Mouse (Mus musculus) heart, embryonic 11.5 days (tissue): ENCODE data around the gene Btn2a2. TPM values are rescaled to one million over a fixed set of nuclear protein-coding genes. Genes with fewer than 3 reads are reported as not detected.

Experiments used
- ATAC-seq: fragments of 200-750 bp; cut with Nextera tagmentation; replicated peaks from 2 replicates; pipeline ENCODE4 v1.8.0; 2017; ENCODE audit warnings: moderate library complexity; ENCODE audit not compliant: insufficient number of reproducible peaks, low FRiP score, low TSS enrichment
- H3K27ac ChIP-seq: fragments of 300-500 bp; sonication (generic); 2 replicates; pipeline ENCODE4 v1.5.1; 2014; ENCODE audit warnings: mild to moderate bottlenecking, low read depth, low read length
- H3K27me3 ChIP-seq: fragments of 300-500 bp; sonication (generic); 2 replicates; pipeline ENCODE4 v1.6.1; 2014; ENCODE audit warnings: mild to moderate bottlenecking, low read length, mixed read lengths; ENCODE audit not compliant: control insufficient read depth, insufficient read depth
- H3K36me3 ChIP-seq: fragments of 300-500 bp; sonication (generic); 2 replicates; pipeline ENCODE4 v1.6.1; 2014; ENCODE audit warnings: mild to moderate bottlenecking, low read length, moderate library complexity, mixed read lengths; ENCODE audit not compliant: control insufficient read depth, insufficient read depth
- H3K4me1 ChIP-seq: fragments of 300-500 bp; sonication (generic); 2 replicates; pipeline ENCODE4 v1.6.1; 2014; ENCODE audit warnings: low read length; ENCODE audit not compliant: control insufficient read depth, insufficient read depth
- H3K4me2 ChIP-seq: fragments of 300-500 bp; sonication (generic); 2 replicates; pipeline ENCODE4 v1.6.1; 2014; ENCODE audit warnings: mild to moderate bottlenecking, moderate library complexity
- H3K4me3 ChIP-seq: fragments of 300-500 bp; sonication (generic); 2 replicates; pipeline ENCODE4 v1.5.1; 2014; ENCODE audit warnings: low read depth, low read length
- H3K9ac ChIP-seq: fragments of 300-500 bp; sonication (generic); 2 replicates; pipeline ENCODE4 v1.6.1; 2014; ENCODE audit warnings: mild to moderate bottlenecking, low read depth, low read length, moderate library complexity
- H3K9me3 ChIP-seq: fragments of 300-500 bp; sonication (generic); replicated peaks from 2 replicates; pipeline ENCODE4 v1.6.1; 2016; ENCODE audit warnings: low read length; ENCODE audit not compliant: control insufficient read depth
- WGBS: fragments of 180-500 bp; shearing (Covaris S2); extraction: QIAGEN DNeasy Blood & Tissue Kit; methylation state at CpG from one replicate; pipeline ENCODE4 v1.1.7; 2014; ENCODE audit not compliant: insufficient replicate concordance; 5-methylcytosine and 5-hydroxymethylcytosine counted together
- polyA plus RNA-seq: library from polyadenylated mRNA; unstranded; fragments of >200 nt; fragmentation: Nextera tagmentation; extraction: Ambion mirVana; gene quantifications from 2 replicates; pipeline ENCODE4 v1.2.1, GENCODE M21; 2014

Btn2a2 gene
- polyA plus RNA-seq, 1 experiment from 2014 or later, result 0.59 TPM

DNA sequence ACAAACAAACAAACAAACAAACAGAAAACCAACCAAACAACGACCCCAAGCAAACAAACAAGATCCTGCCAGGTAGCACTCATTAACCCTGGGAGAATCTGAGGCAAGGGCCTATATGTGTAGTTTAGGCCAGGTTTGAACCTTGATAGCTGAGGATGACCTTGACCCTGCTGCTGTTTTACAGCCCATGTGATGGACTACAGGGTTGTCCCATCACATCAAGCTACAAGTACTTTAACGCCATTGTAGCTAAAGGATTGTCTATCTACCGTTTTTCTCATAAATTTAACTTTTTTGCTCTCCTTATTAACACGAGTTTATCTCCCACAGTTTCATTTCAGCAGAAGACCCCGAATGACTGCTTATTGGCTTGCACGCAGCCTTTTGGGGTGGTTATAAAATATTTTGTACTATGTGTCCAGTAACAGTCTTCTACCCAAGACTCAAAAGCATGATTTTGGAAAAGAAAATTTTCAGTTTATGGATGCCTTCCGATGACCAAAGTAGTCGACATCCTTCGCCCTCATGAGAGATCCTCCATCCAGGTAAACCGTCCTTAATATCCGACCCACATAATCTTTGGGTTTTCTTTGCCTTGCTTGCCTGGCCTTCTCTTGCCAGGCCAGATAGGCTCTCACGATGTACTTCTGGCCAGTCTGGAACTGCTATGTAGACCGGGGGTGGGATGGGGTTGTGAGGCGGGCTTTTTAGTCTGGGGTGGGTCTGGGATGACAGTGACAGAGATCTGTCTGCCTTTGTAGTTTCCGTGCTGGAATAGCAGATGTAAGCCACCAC, 27.4 kb upstream of the Btn2a2 start:
- H3K27ac ChIP-seq, result no peak overlapping the region
- H3K9me3 ChIP-seq, result no peaks in the 10 kb centered on the region
- H3K27me3 ChIP-seq, result no peaks in the 10 kb centered on the region
- peak overlapping the region; percentile 91 for H3K4me2 ChIP-seq
- ATAC-seq, result no peak
- H3K36me3 ChIP-seq, result no peaks in the 10 kb centered on the region
- 47% methylated on average over 15 of the region's 15 CpGs for WGBS
- H3K4me3 ChIP-seq, result peak overlapping the region; percentile 47
- H3K4me1 ChIP-seq, result no peaks in the 10 kb centered on the region
- H3K9ac ChIP-seq, result peak overlapping the region; percentile 59; the same call in 1 of the 2 replicates

DNA sequence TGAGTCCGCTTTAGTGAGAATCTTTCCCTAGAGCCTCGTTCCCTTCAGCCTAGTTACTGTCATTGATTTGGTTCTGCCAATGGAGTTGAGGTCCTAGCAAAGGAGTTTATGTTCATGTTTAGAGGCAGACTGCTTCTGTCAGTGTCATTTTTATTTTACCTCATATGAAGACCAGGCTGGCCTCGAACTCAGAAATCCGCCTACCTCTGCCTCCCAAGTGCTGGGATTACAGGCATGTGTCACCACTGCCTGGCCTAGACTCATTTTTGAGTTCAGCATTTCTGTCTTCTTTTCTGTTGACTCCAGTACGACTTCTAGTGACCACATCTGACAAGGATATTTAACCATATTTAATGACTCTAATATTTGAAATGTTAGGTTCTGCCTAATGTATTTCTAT, 26.6 kb upstream of the Btn2a2 start:
- Histone ChIP-seq H3K27me3 (no peaks in the 10 kb centered on the region), H3K9me3 (no peaks in the 10 kb centered on the region), H3K4me2 (no peak overlapping the region), H3K4me1 (peaks cover 3% of the 10 kb centered on the region; the same call in 1 of the 2 replicates), H3K4me3 (no peak overlapping the region), H3K9ac (no peak overlapping the region), H3K27ac (no peak overlapping the region), H3K36me3 (no peaks in the 10 kb centered on the region)
- WGBS, result 79% methylated on average over 5 of the region's 5 CpGs
- ATAC-seq, result no peak

DNA sequence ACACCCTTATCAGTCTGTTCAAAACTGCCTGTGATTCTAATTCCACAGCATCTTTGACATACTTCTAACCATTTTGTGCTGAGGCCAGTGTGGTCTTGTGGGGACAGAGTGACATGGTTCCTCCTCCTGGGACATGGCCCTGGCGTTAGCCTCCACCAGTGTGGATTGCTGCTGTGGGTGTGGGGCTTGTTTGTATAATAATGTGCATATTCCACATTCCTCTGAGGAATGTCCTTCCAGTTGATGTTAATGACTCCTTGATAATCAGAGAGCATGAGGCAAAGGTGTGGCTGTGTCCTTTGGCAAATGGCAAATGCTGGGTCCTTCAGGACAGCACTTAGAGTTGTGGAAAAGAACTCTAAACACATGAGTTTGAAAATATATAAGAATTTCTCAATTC, 24.9 kb upstream of the Btn2a2 start:
- H3K4me2 ChIP-seq, result no peak overlapping the region
- ATAC-seq, result no peak
- H3K9me3 ChIP-seq, result no peaks in the 10 kb centered on the region
- H3K9ac ChIP-seq, result no peak overlapping the region
- no peaks in the 10 kb centered on the region for H3K27me3 ChIP-seq
- no peak overlapping the region for H3K27ac ChIP-seq
- H3K36me3 ChIP-seq, result no peaks in the 10 kb centered on the region
- 74% methylated on average over 1 of the region's 1 CpGs for WGBS
- peaks cover 7% of the 10 kb centered on the region for H3K4me1 ChIP-seq
- no peak overlapping the region for H3K4me3 ChIP-seq

DNA sequence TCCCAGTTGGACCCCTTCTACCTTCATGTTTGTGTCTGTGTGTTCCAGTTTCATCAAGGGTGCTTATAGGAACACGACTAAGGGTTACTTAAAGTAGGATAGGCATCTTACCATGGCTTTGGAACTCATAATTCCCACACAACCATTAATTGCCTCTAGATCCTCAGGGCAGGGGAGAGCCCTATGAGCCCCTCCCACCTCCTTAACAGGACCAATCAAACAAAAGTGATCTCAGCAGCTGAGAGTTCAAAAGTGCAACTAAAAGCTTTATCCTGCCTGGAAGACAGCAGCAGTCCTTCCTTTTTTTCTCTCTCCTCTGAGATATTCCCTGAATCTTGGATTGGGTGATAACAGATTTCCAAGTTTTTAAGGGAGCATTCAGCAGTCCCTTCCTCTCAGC, 21.5 kb upstream of the Btn2a2 start:
- no peak overlapping the region for H3K27ac ChIP-seq
- no peaks in the 10 kb centered on the region for H3K9me3 ChIP-seq
- H3K36me3 ChIP-seq, result no peaks in the 10 kb centered on the region
- WGBS, result 27% methylated on average over 1 of the region's 1 CpGs
- no peak for ATAC-seq
- no peak overlapping the region for H3K4me2 ChIP-seq
- H3K4me1 ChIP-seq, result peaks cover 12% of the 10 kb centered on the region
- H3K4me3 ChIP-seq, result no peak overlapping the region
- H3K9ac ChIP-seq, result no peak overlapping the region
- H3K27me3 ChIP-seq, result no peaks in the 10 kb centered on the region

DNA sequence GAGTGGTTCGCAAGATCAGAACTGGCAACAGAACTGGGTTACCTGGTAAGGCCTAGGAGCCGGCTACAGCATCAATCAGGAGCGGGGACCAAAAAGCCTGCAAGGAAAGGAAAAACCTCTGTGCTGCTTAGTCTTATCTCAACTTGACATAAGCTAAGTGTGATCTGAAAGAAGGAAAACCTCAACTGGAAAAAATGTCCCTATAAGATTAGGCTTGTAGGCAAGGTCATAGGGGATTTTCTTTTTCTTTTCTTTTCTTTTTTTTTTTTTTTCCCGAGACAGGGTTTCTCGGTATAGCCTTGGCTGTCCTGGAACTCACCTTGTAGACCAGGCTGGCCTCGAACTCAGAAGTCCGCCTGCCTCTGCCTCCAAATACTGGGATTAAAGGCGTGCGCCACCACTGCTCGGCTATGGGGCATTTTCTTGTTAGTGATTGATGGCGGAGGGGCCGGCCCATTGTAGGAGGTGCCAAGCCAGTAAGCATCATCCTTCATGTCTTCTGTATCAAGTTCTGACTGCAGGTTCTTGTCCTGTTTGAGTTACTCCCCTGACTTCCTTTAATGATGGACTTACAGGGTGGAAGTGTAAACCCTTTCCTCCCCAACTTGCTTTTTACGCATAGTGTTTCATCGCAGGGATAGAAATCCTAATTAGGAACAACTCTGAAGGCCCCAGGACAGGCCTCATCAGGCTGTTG, 18.3 kb upstream of the Btn2a2 start:
- H3K4me1 ChIP-seq, result peaks cover 15% of the 10 kb centered on the region
- no peaks in the 10 kb centered on the region for H3K36me3 ChIP-seq
- no peaks in the 10 kb centered on the region for H3K9me3 ChIP-seq
- WGBS, result 11% methylated on average over 14 of the region's 14 CpGs
- ATAC-seq, result no peak
- no peaks in the 10 kb centered on the region for H3K27me3 ChIP-seq
- H3K4me3 ChIP-seq, result peak overlapping the region; percentile 39; the same call in 1 of the 2 replicates
- H3K9ac ChIP-seq, result 0 out of 2 replicates have a peak overlapping the region, but pooled peaks have one; percentile 16
- H3K4me2 ChIP-seq, result peak overlapping the region; percentile 70
- no peak overlapping the region; the same call in 1 of the 2 replicates for H3K27ac ChIP-seq

DNA sequence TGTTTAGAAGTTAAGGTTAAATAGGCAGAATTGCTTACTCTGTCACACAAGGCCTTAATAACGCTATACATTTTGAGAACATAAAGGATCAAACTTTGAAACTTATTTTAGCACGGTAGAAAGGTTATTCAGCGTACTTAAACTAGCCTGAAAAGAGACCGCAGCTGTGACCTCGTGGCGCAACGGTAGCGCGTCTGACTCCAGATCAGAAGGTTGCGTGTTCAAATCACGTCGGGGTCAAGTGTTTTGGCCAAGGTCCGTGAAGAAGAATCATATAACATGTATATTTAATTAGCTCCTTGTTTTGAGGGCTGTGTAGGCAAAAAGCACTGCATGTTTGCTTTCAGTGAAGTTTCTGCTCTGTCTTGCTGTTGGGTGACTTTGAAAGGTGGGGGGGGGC, 17.7 kb upstream of the Btn2a2 start:
- 0 out of 2 replicates have a peak, but pooled peaks have one; percentile 46 for ATAC-seq
- peaks cover 19% of the 10 kb centered on the region for H3K4me1 ChIP-seq
- WGBS, result 3% methylated on average over 13 of the region's 13 CpGs

DNA sequence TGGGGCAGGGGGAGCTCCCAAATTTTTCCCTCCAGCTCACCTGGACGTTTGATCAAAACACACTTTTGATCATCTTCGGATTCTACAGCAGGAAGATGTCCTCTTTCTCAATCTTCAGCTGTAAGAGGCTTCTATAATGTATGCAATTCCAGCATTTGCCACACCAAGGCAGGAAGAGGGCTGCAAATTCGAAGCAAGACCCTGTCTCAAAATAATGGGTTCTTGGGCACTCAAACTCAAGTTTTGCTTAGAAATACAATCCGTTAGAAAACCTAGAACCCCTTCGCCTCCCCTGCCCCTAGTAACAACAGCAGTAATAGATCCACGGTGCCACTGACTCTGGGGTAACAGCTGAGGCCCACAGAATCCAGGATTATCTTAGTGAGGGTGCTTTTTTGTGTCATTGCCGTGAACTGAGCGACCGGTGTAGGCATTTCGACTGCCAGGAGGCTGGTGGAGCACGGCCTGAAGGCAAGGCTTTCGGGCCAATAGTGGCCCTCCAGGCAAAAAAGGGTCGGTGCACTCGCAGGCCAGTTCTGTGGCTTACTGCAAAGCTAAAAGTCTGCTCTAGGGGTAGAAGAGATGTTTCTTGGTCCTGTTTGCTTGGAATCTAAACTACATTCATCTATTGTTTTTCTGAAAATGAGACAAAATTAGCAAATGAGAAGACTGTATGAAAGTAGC, 17.1 kb upstream of the Btn2a2 start:
- Histone ChIP-seq H3K27ac (peak overlapping the region; percentile 31), H3K9me3 (no peaks in the 10 kb centered on the region), H3K4me2 (peak overlapping the region; percentile 70), H3K4me3 (peak overlapping the region; percentile 39), H3K36me3 (no peaks in the 10 kb centered on the region), H3K27me3 (no peaks in the 10 kb centered on the region), H3K4me1 (peaks cover 19% of the 10 kb centered on the region), H3K9ac (peak overlapping the region; percentile 66)
- WGBS, result 2% methylated on average over 14 of the region's 14 CpGs
- ATAC-seq, result 0 out of 2 replicates have a peak, but pooled peaks have one; percentile 36

More for the DNA sequence above, 17.7 kb upstream of the Btn2a2 start:
- Histone ChIP-seq H3K9ac (no peak overlapping the region), H3K27me3 (no peaks in the 10 kb centered on the region), H3K9me3 (no peaks in the 10 kb centered on the region), H3K4me2 (peak overlapping the region; percentile 70), H3K36me3 (no peaks in the 10 kb centered on the region), H3K4me3 (peak overlapping the region; percentile 39), H3K27ac (peak overlapping the region; percentile 31)

DNA sequence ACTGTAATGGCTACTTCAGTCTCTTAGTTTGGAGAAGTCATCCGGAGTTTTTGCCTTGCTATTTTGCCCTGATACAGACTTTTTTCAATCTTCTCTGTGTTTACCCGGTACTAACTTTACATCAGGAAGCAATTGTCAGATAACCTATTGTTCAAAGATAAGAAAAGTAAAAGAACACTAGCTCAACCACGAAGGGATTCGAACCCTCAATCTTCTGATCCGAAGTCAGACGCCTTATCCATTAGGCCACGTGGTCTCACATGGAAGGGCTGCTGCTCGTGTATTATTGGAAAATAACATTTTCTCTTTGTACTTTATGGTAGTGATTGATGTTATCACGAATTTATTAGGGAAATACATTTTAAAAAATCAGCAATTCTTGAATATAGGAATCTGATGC, 15.1 kb upstream of the Btn2a2 start:
- Histone ChIP-seq H3K4me1 (peaks cover 12% of the 10 kb centered on the region), H3K36me3 (no peaks in the 10 kb centered on the region), H3K9ac (no peak overlapping the region), H3K27me3 (no peaks in the 10 kb centered on the region), H3K27ac (no peak overlapping the region), H3K9me3 (no peaks in the 10 kb centered on the region), H3K4me2 (peak overlapping the region; percentile 39), H3K4me3 (no peak overlapping the region)
- ATAC-seq, result no peak
- WGBS, result 3% methylated on average over 9 of the region's 9 CpGs
